Mouse (Mus musculus): ENCODE results near the gene Clta.

Gene Clta

GRCm38 (mm10) chr4:44004126-44004525 is at the start of gene Clta:
Gene Clta, plus strand, starts transcription at chr4:44004452.
- DNase-seq = no peak

GRCm38 (mm10) chr4:43957292-43957845 is 46.9 kb upstream of the Clta start, which contains the start of gene Glipr2:
Gene Glipr2, plus strand, starts transcription at chr4:43957401.
- DNase-seq = peak; percentile 83

GRCm38 (mm10) chr4:43957846-43958461 is 46.3 kb upstream of the Clta start:
- DNase-seq = peak; percentile 54

- no peak for DNase-seq
Observed at GRCm38 (mm10) chr4:43959523-43960179, 44.6 kb upstream of the Clta start.

- no peak for DNase-seq
Observed at GRCm38 (mm10) chr4:43960207-43960606, 44.0 kb upstream of the Clta start.

GRCm38 (mm10) chr4:43964326-43964833 is 39.9 kb upstream of the Clta start:
- peak; percentile 66 for DNase-seq

GRCm38 (mm10) chr4:43964951-43965684 is 39.1 kb upstream of the Clta start:
- DNase-seq = no peak

GRCm38 (mm10) chr4:43965856-43966535 is 38.3 kb upstream of the Clta start:
- no peak for DNase-seq

- peak; percentile 86 for DNase-seq
Observed at GRCm38 (mm10) chr4:43968650-43969049, 35.6 kb upstream of the Clta start.

GRCm38 (mm10) chr4:43969373-43969772 is 34.9 kb upstream of the Clta start:
- DNase-seq = no peak

GRCm38 (mm10) chr4:43970393-43971330 is 33.6 kb upstream of the Clta start:
- DNase-seq = no peak

- no peak for DNase-seq
Observed at GRCm38 (mm10) chr4:43971541-43972136, 32.6 kb upstream of the Clta start.

- DNase-seq = peak; percentile 66
Observed at GRCm38 (mm10) chr4:43972137-43972591, 32.1 kb upstream of the Clta start.

GRCm38 (mm10) chr4:43973526-43973981 is 30.7 kb upstream of the Clta start:
- peak; percentile 42 for DNase-seq

GRCm38 (mm10) chr4:43974914-43975616 is 29.2 kb upstream of the Clta start:
- DNase-seq = no peak

GRCm38 (mm10) chr4:43976223-43976740 is 28.0 kb upstream of the Clta start:
- no peak for DNase-seq

GRCm38 (mm10) chr4:43978521-43979443 is 25.5 kb upstream of the Clta start:
- peak; percentile 77 for DNase-seq

- peak; percentile 67 for DNase-seq
Observed at GRCm38 (mm10) chr4:43979746-43980145, 24.5 kb upstream of the Clta start.

- no peak for DNase-seq
Observed at GRCm38 (mm10) chr4:43980236-43980635, 24.0 kb upstream of the Clta start.
